Mouse (Mus musculus) cerebellum, adult 11 months (tissue): ENCODE measurements around the gene Gng12.

Experiments used
- DNase-seq: peaks from one replicate; pipeline ENCODE4 v3.0.0; 2022

The Gng12 gene

DNA sequence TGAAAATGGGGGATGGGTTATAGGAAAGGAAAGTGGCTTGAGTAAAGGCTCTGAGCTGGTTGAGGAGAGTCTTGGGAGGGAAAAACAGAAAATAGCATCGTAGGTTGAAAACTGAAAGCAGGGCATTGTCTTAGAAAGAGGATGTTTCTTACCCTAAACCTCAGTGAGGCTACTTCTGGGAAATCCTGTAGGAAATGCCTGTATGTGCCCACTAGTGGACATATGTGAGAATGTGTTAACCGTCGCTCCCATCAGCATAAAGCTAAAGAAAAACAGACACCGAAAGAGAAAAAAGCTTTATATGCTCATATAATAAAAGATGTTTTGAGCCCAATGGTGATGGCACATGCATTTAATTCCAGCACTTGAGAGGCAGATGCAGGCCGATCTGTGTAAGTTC lies 163.9 kb downstream of the Gng12 start:
- no peak for DNase-seq

DNA sequence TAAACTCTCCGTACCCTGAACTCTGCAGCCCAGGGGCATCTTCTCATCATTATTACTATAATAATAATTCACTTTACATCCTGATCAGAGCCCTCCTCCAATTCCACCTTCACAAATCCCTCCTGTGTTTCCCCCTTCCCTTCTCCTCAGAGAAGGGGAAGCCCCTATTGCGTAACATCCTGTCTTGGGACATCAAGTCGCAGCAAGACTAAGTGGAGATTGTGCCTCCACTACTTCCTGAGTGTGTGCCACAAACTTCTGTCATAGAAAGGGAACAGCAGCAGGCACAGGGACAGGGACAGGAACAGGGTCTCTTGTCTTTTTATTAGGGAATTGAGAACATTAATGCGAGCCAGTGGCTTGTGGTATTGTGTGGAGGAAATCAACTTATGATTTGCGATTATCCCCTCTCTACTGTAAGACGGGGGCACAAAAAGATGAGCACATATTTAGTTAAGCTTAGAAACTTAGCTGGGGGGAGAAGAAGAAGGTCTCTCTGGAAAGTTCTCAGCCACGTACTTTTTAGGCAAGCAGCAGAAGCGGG lies 173.1 kb downstream of the Gng12 start:
- no peak for DNase-seq

DNA sequence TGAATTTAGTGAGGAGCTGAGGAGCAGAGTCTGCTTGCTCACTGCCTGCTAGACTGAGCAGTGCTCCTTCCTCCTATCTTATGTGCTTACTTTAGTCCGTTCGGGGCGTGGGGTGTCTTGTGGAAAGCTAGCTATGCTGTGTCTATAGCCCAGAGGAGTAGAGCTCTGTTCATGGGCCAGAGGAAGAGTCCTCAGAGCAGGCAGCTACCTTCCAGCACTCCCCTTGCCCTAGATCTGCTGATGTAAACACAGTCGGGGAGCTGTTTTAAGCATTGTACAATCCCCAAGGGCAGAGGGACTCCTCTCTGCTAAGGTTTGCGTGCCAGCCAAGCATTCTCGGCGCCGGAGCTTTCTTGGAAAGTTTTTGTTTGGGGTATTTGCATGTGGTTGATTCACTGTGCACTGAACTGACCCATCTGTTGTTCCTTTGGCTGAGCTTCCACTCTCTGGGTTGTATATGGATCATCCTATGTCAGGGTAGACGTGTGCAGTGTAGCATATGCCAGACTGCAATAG lies 173.7 kb downstream of the Gng12 start:
- no peak for DNase-seq
